Mouse (Mus musculus) midbrain, embryonic 15.5 days (tissue): ENCODE data around the gene Mtfr1l. TPM values are rescaled to one million over a fixed set of nuclear protein-coding genes. Genes with fewer than 3 reads are reported as not detected.
"Not testable (repeated sequence)": the region's sequence is repeated elsewhere in the genome, so short reads cannot be mapped to it uniquely, and the experiment has no call there.

Source experiments
- ATAC-seq: fragments of 200-750 bp; cut with Nextera tagmentation; replicated peaks from 2 replicates; pipeline ENCODE4 v1.8.0; 2017; ENCODE audit warnings: moderate TSS enrichment
- H3K27ac ChIP-seq: fragments of 300-500 bp; sonication (generic); 2 replicates; pipeline ENCODE4 v1.5.1; 2015; ENCODE audit warnings: mild to moderate bottlenecking, inconsistent platforms
- H3K27me3 ChIP-seq: fragments of 300-500 bp; sonication (generic); replicated peaks from 2 replicates; pipeline ENCODE4 v1.6.1; 2015; ENCODE audit warnings: inconsistent platforms
- H3K36me3 ChIP-seq: fragments of 300-500 bp; sonication (generic); replicated peaks from 2 replicates; pipeline ENCODE4 v1.6.1; 2015; ENCODE audit warnings: inconsistent platforms
- H3K4me1 ChIP-seq: fragments of 300-500 bp; sonication (generic); 2 replicates; pipeline ENCODE4 v1.6.1; 2015; ENCODE audit warnings: inconsistent platforms
- H3K4me2 ChIP-seq: fragments of 300-500 bp; sonication (generic); 2 replicates; pipeline ENCODE4 v1.6.1; 2015; ENCODE audit warnings: inconsistent platforms, mild to moderate bottlenecking, moderate library complexity
- H3K4me3 ChIP-seq: fragments of 300-500 bp; sonication (generic); 2 replicates; pipeline ENCODE4 v1.5.1; 2015; ENCODE audit warnings: mild to moderate bottlenecking, inconsistent platforms
- H3K9ac ChIP-seq: fragments of 300-500 bp; sonication (generic); 2 replicates; pipeline ENCODE4 v1.6.1; 2015; ENCODE audit warnings: mild to moderate bottlenecking, inconsistent platforms
- H3K9me3 ChIP-seq: fragments of 300-500 bp; sonication (generic); 2 replicates; pipeline ENCODE4 v1.6.1; 2016; ENCODE audit warnings: inconsistent platforms
- WGBS: fragments of 180-500 bp; shearing (Covaris S2); methylation state at CpG from one replicate; pipeline ENCODE4 v1.1.7; 2015; ENCODE audit warnings: mixed read lengths; 5-methylcytosine and 5-hydroxymethylcytosine counted together
- polyA plus RNA-seq: library from polyadenylated mRNA; unstranded; fragments of >200 nt; fragmentation: Nextera tagmentation; extraction: Ambion mirVana; gene quantifications from 2 replicates; pipeline ENCODE4 v1.2.1, GENCODE M21; 2015

Mtfr1l gene
- polyA plus RNA-seq, 1 experiment from 2014 or later: 164 TPM

DNA sequence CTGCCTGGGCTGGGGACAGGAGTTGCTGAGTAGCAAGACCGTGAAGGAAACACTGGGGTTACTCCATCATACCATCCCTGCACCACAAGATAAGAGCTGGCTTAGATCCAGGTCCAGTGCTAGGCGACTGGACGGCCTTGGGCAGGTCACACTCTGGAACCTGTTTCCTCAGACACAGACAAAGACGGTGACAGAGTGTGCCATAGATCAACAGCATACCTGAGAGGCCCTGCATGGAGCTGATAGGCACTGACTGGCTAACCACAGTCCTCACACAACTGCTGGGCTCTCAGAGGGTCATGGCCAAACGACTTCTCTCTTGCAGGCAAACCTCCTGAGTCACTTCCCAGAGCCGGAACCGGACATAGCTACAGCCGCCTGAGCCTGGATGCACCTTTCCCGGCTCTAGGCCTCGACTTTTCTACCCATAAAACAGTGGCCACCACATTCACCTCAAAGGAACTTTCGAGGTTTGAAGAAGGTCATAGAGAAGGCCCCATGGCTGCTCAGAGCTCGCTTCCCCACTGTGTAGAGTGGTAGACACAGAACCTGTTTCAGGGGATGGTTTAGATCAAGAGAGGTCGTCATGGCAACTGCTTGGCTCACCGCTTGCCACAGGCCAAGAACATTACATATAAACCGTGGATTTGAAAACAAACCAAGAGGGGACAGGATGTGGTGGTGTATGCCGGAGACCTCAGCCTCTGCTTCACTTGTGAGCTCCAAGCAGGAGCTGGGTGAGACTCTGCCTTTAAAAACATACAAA, 40.2 kb downstream of the Mtfr1l start:
- 60% methylated on average over 16 of the region's 16 CpGs for WGBS
- H3K4me3 ChIP-seq: no peak overlapping the region
- H3K27ac ChIP-seq: peak overlapping the region; percentile 56
- no peaks in the 10 kb centered on the region for H3K9me3 ChIP-seq
- H3K36me3 ChIP-seq: no peaks in the 10 kb centered on the region
- no peak overlapping the region for H3K9ac ChIP-seq
- no peak for ATAC-seq
- no peaks in the 10 kb centered on the region for H3K27me3 ChIP-seq
- peaks cover 33% of the 10 kb centered on the region for H3K4me1 ChIP-seq
- no peak overlapping the region for H3K4me2 ChIP-seq

DNA sequence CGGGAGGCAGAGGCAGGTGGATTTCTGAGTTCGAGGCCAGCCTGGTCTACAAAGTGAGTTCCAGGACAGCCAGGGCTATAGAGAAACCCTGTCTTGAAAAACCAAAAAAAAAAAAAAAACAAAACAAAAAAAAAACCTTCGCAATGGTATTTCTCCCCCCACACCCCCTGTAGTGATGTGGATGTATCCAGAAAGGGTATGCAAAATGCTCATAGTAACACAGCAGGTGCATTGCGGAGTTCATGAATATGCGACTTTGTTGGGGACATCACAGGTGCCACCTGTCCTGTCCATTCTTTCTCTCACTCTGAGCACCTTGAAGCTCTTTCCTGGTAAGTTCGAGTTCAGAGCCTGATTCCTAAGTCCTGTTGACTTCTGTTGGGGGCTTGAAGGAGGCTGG, 41.0 kb downstream of the Mtfr1l start:
- Histone ChIP-seq H3K27ac (0 out of 2 replicates have a peak overlapping the region, but pooled peaks have one; percentile 56), H3K4me1 (peaks cover 33% of the 10 kb centered on the region)
- not testable (repeated sequence) for ATAC-seq, H3K9me3 ChIP-seq, H3K36me3 ChIP-seq, H3K9ac ChIP-seq, H3K4me2 ChIP-seq, H3K27me3 ChIP-seq, H3K4me3 ChIP-seq
- WGBS: 92% methylated on average over 6 of the region's 6 CpGs

DNA sequence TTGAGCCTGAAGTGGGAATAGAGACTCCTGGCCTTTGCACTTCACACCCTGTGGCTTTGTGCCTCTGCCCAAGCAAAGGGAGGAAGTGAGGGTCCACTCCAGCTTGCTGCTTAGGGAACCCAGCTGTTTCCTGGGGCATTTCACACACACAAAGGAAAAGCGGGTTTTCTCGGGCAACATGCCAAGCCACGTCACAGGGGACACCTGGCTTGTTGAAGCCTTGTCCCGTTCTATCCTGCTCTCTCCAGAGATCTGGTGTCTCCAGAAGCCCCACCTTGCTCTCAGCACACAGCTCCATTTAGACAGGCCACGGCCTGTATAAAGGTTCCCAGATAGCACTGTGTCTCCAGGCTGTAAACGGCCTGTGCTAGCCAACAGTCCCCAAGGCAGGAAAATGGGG, 43.5 kb downstream of the Mtfr1l start:
- no peaks in the 10 kb centered on the region for H3K36me3 ChIP-seq
- peaks cover 21% of the 10 kb centered on the region for H3K4me1 ChIP-seq
- 73% methylated on average over 6 of the region's 6 CpGs for WGBS
- no peak overlapping the region for H3K4me2 ChIP-seq
- no peak overlapping the region for H3K9ac ChIP-seq
- H3K27ac ChIP-seq: no peak overlapping the region
- H3K9me3 ChIP-seq: no peaks in the 10 kb centered on the region
- no peak overlapping the region for H3K4me3 ChIP-seq
- no peak for ATAC-seq
- no peaks in the 10 kb centered on the region for H3K27me3 ChIP-seq

DNA sequence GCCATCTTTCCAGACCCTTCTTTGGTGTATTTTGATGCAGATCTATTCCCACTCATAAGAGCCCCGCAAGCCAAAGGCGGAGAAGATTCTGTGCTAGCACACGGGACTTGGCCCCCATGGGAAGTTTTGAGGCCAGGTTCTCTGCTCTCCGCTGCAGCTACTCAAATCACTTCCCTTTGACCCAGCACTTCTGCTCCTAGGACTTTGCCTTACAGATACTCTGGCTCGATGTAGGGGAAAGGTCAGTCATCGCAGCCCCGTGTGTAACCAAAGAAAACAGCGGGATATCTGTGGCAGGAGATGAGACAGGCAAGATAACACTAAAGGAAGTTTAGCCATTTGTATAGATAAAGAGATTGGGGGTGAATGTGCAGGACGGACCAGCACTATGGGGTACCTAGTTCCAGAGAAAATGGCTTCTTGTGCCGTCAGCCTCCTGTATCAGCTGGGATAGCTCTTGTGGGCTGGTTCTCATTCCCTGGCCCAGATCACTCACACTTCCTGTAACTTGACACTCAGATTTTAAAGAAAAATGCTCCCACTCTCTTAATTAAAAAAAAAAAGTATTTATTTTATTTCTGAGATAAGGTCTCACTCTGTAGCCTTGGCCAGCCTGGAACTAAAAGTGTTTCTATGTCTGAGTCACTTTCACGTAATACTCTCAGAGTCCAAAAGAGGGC, 45.1 kb downstream of the Mtfr1l start:
- WGBS: 87% methylated on average over 11 of the region's 11 CpGs
- ATAC-seq: no peak
- H3K36me3 ChIP-seq: no peaks in the 10 kb centered on the region
- no peaks in the 10 kb centered on the region for H3K27me3 ChIP-seq
- H3K4me3 ChIP-seq: no peak overlapping the region
- H3K9ac ChIP-seq: no peak overlapping the region
- no peak overlapping the region for H3K27ac ChIP-seq
- peaks cover 8% of the 10 kb centered on the region for H3K4me1 ChIP-seq
- no peak overlapping the region for H3K4me2 ChIP-seq
- no peaks in the 10 kb centered on the region for H3K9me3 ChIP-seq

DNA sequence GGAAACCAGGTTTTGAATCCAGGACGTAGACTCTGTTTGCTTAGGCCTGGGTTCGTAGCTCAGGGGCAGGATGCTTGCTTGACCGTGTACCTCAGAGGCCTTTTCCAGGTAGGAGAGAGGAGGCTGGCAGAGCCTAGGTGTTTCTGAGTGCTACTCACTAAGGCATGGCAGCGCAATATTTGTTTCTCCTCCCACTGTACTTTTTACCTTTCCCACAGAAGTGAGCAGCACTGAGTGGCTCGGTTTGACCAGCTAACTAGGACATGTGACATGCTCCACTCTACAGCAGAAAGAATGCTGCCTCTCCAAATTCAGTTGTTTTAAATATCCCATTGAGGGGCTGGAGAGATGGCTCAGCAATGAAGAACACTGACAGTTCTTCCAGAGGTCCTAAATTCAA, 47.0 kb downstream of the Mtfr1l start:
- Histone ChIP-seq H3K27me3 (no peaks in the 10 kb centered on the region), H3K9ac (no peak overlapping the region), H3K27ac (no peak overlapping the region), H3K4me2 (no peak overlapping the region), H3K4me1 (peaks cover 5% of the 10 kb centered on the region; the same call in 1 of the 2 replicates), H3K4me3 (no peak overlapping the region), H3K36me3 (no peaks in the 10 kb centered on the region), H3K9me3 (no peaks in the 10 kb centered on the region)
- 96% methylated on average over 5 of the region's 5 CpGs for WGBS
- ATAC-seq: no peak

DNA sequence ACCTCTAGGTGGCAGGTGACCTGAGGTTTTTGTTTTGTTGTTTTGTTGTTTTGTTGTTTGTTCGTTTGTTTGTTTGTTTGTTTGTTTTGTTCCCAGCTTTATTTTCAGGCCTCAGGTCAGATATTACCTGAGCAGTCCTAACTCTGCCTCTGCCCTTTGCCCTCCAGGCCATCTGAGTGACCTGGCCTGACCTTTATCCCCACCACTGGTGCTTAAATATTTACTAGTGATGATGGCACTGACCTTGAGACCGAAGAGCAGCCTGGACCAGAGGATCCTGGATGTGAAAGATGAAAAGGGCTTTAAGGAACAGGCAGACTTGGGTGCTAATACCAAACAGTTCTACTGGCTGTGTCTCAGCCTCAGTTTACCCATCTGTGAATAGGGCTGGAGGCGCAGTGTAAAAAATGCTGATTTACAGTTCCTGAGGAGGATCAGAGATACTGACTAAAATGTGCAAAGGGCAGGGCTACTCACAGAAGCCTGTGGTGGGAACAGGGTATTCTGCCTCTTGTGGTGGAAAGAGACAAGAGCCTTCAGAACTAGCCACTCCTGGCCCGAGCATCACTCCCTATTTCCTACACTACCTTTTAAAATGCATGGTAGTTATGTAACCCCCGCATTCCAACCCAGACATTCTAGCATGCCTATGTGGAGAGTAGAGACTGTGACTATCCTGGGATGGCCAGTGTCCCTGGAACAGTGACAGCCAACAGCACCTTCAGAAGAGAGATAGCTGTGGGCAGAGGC, 49.9 kb downstream of the Mtfr1l start:
- Histone ChIP-seq H3K9ac (no peak overlapping the region), H3K27ac (no peak overlapping the region), H3K4me1 (peaks cover 7% of the 10 kb centered on the region; the same call in 1 of the 2 replicates), H3K9me3 (no peaks in the 10 kb centered on the region), H3K4me3 (no peak overlapping the region), H3K27me3 (no peaks in the 10 kb centered on the region), H3K36me3 (no peaks in the 10 kb centered on the region), H3K4me2 (no peak overlapping the region)
- WGBS: 92% methylated on average over 5 of the region's 5 CpGs
- no peak for ATAC-seq

DNA sequence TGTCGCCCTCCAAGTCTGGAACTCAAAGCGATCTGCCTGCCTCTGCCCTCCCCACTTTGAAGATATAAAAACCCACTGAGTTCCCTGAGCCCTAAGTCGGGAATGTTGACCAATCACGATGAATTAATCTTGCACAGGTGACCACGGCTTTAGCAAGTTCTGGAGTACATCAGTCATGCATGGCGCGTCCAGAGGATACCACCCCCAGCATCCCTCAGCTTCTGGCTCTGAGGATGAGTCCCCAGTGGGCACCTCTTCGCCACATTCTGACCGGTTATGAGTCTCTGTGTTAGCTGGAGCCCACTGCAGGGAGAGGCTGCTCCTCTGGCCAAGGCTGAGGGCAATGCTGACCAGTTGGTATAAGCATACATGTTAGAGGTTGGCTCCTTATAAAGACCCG, 51.0 kb downstream of the Mtfr1l start:
- 86% methylated on average over 10 of the region's 10 CpGs for WGBS
- H3K4me3 ChIP-seq: no peak overlapping the region
- no peak overlapping the region for H3K4me2 ChIP-seq
- no peaks in the 10 kb centered on the region for H3K27me3 ChIP-seq
- no peaks in the 10 kb centered on the region for H3K36me3 ChIP-seq
- H3K9ac ChIP-seq: no peak overlapping the region
- peaks cover 7% of the 10 kb centered on the region; the same call in 1 of the 2 replicates for H3K4me1 ChIP-seq
- ATAC-seq: no peak
- H3K27ac ChIP-seq: no peak overlapping the region
- H3K9me3 ChIP-seq: no peaks in the 10 kb centered on the region

DNA sequence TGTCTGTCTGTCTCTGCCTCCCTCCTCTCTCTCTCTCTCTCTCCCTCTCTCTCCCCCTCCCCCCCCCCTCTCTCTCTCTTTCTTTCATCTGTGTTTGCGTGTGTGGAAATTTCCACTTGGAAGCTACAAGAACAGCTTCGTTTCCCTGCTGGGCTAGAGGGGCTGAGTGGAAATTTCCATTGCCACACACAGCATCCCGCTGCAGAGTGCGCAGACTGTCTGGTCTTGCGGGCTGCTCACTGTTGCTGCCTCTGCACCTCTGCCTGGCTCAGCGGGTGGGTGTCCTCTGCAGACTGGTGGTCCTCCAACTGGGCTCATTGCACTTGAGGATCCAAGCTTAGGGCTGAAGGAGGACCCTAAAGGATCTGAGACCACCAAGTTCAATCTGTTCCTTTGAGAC, 51.5 kb downstream of the Mtfr1l start:
- WGBS: 44% methylated on average over 6 of the region's 6 CpGs
- Histone ChIP-seq H3K27ac (no peak overlapping the region), H3K4me2 (no peak overlapping the region), H3K4me1 (peaks cover 10% of the 10 kb centered on the region; the same call in 1 of the 2 replicates), H3K9me3 (no peaks in the 10 kb centered on the region), H3K36me3 (no peaks in the 10 kb centered on the region), H3K9ac (no peak overlapping the region), H3K27me3 (no peaks in the 10 kb centered on the region), H3K4me3 (no peak overlapping the region)
- ATAC-seq: no peak; the same call in 1 of the 2 replicates

DNA sequence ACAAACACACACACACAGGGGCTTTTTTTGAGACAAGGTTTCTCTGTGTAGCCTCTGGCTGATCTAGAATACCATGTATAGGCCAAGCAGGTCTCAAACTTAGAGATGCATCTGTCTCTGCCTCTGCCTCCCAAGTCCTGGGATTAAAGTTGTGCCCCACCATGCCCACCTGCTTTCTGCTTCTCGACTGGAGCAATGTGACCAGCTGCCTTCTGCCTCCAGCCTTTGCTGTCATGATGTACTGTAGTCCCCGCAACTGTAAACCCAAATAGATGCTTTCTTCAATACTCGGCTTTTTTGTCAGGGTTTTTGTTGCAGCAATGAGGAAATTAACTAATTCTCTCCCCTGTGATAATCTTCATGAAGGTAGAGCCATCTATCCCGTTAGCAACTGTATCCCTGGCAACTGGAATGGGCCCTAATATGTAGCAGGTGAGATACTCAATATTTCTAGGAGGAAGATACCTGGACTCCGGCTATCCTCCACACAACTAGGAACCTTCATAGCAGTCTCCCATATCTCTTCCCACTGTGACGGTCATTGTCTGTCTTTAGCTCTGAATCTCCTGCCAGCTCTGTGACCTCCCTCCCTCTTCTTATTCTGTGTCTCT, 52.0 kb downstream of the Mtfr1l start:
- no peak overlapping the region for H3K27ac ChIP-seq
- H3K9me3 ChIP-seq: no peaks in the 10 kb centered on the region
- WGBS: 59% methylated on average over 6 of the region's 6 CpGs
- H3K9ac ChIP-seq: no peak overlapping the region
- H3K4me2 ChIP-seq: no peak overlapping the region
- no peak overlapping the region for H3K4me3 ChIP-seq
- no peaks in the 10 kb centered on the region for H3K27me3 ChIP-seq
- H3K4me1 ChIP-seq: peaks cover 16% of the 10 kb centered on the region; the same call in 1 of the 2 replicates
- H3K36me3 ChIP-seq: no peaks in the 10 kb centered on the region
- no peak for ATAC-seq

DNA sequence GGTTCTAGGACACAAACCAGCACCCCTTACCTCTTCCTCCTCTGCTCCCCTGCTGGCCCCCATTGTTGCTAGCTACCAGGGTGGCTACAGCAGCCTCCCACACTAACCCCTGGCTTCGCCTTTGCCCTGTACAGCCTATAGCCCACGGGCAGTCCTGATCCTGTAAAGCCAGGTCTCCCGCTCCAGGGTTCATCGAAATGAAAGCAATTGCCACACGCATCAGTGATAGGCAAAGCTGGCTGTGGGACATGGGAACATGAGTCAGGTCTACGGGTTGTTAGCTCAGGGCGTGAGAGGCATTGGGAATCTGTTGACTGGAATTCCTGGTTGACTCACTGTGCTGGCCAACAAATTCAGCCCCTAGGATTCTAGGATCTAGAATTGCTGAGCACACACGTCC, 52.7 kb downstream of the Mtfr1l start:
- Histone ChIP-seq H3K36me3 (no peaks in the 10 kb centered on the region), H3K27me3 (no peaks in the 10 kb centered on the region), H3K4me1 (peaks cover 21% of the 10 kb centered on the region; the same call in 1 of the 2 replicates), H3K4me3 (no peak overlapping the region), H3K9me3 (no peaks in the 10 kb centered on the region), H3K9ac (no peak overlapping the region), H3K4me2 (no peak overlapping the region), H3K27ac (no peak overlapping the region)
- 82% methylated on average over 8 of the region's 8 CpGs for WGBS
- ATAC-seq: no peak

DNA sequence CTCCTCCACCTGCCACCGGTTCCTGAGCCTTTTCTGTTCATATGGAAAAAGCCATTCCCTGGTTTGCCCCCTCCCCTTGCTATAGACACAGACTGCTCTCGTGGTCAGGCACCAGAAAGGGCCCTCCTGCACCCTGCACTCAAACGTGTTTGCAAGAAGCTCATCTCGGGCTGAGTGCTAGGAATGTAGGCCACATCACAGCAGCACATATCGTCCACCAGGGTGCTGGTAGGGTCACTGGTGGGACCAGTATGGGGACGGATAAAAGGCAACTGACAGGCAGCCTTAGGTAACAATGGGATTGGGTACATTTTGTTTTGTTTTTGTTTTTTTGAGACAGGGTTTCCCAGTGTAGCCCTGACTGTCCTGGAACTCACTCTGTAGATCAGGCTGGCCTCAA, 53.9 kb downstream of the Mtfr1l start:
- H3K36me3 ChIP-seq: no peaks in the 10 kb centered on the region
- H3K4me3 ChIP-seq: no peak overlapping the region
- no peak overlapping the region for H3K4me2 ChIP-seq
- ATAC-seq: no peak
- H3K27ac ChIP-seq: no peak overlapping the region
- H3K9ac ChIP-seq: no peak overlapping the region
- WGBS: 64% methylated on average over 6 of the region's 6 CpGs
- no peaks in the 10 kb centered on the region for H3K27me3 ChIP-seq
- no peaks in the 10 kb centered on the region for H3K9me3 ChIP-seq
- H3K4me1 ChIP-seq: peaks cover 21% of the 10 kb centered on the region; the same call in 1 of the 2 replicates

DNA sequence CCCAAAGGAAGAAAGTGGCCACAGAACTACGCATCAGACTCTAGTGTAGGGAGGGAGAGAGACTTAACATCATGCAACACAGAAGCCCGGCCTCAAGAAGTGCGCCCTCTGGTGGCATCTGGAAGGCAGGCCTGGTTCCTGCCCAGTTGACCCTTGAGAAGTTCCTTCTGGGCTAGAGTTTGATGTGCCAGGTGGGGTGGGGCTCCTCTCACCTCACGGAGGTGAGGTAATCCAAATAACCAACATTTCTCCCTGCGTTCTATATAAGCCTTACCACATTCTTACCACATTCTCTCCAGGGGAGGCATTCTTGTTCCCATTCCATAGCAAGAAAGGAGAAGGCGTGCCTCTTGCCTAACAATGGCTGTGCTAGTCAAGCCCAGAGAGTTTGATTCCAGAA, 54.3 kb downstream of the Mtfr1l start:
- no peak overlapping the region for H3K4me2 ChIP-seq
- ATAC-seq: no peak
- H3K9ac ChIP-seq: no peak overlapping the region
- peaks cover 21% of the 10 kb centered on the region; the same call in 1 of the 2 replicates for H3K4me1 ChIP-seq
- H3K27ac ChIP-seq: no peak overlapping the region
- H3K27me3 ChIP-seq: no peaks in the 10 kb centered on the region
- no peaks in the 10 kb centered on the region for H3K9me3 ChIP-seq
- 24% methylated on average over 6 of the region's 6 CpGs for WGBS
- no peak overlapping the region for H3K4me3 ChIP-seq
- peaks cover 2% of the 10 kb centered on the region; the same call in 1 of the 2 replicates for H3K36me3 ChIP-seq
